Mouse (Mus musculus) inflammation-experienced regulatory T-cells (primary cell): Measurements from ENCODE around the gene Olfr90. TPM values are rescaled to one million over a fixed set of nuclear protein-coding genes. Genes with fewer than 3 reads are reported as not detected.

Source experiments
- polyA plus RNA-seq, 2 experiments: library from polyadenylated mRNA; unstranded; fragments of 100-300 nt; shearing (Covaris generic); gene quantifications; one replicate each; pipeline ENCODE4 v1.2.1; 2017

Olfr90 gene
- under 1 TPM; 0.16 to 0.42 TPM for polyA plus RNA-seq

DNA sequence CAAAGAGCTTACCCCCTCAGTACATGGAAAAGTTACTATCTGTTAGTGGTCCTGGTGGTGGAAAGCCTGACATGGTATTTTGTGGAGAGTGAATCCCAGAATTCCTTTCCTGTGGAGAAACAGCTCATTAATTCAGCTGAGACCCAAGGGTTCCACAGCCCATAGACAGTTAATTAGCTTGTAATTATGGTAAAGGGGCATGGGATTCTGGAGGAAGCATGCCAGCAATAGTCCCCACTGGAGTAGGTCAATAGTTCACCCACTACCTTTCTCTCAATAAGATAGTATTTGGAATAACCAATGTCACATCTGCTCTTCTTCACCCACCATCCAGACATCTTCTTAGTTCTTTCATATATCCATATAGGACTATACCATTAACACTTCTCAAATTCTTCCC, at the start of gene Olfr90:
Olfr90 (minus strand) TSS at position 101 of the 400 bp plus-strand sequence.

DNA sequence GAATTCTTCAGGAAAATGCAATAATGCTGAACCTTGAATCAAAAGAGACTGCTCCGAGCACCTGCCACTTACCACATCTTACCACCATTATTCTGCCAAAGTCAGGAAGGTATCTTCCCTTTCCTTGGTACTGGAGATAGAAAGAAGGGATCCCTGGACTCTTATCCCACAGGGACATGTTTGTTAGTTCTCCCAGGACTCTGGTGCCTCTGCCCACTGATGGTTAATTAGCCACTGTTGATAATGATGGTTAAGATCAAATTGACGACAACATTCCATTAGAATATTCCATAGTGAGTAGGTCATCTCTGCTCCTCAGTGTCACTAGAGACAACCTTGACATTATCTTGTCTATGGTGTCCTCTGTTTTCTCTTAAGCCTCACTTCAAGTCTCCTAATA, 31.7 kb upstream of the Olfr90 start, which contains the start of gene Olfr92:
Olfr92 (minus strand) TSS at position 101 of the 400 bp plus-strand sequence.

DNA sequence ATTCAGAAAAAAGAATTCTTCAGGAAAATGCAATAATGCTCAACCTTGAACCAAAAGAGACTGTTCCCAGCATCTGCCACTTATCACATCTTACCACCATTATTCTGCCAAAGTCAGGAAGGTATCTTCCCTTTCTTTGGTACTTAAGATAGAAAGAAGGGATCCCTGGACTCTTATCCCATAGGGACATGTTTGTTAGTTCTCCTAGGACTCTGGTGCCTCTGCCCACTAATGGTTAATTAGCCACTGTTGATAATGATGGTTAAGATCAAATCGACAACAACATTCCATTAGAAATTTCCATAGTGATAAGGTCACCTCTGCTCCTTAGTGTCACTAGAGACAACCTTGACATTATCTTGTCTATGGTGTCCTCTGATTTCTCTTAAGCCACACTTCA, 9.9 kb upstream of the Olfr90 start, which contains the start of gene Olfr91:
Olfr91 (minus strand) TSS at position 101 of the 400 bp plus-strand sequence.

DNA sequence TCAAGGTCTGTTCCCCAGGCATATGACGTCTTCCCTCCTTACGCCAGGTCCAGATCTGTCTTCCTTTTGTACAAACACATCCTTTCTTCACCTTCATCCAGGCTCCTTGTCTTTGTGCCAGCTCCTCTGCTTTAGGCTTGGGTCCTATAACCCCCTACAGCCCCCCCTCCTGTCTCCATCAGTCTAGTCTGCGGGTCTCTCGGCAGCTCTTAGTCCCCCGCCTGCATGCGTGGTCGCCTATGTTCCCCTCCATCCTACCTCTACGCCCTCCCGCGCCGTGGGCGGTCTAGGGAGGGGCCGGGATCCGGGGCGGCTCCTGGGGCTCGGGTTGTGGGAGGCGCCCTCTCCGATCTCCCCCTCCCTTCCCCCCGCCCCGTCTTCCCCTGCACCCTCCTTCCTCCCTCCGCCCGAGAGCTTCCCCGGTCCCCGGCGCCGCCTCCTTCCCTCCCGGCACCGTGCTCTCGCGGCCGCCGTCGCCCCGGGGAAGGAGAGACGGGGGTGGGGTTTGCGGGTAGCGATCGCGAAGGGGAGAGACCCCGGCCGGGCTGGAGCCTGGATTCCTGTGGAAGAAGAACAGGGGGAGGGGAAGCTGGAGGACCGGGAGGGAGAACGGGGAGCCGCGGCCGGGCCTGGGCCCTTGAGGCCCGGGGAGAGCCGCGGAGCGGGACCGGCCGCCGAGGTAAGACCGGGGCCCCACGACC, 42.5 kb downstream of the Olfr90 start, which contains the start of gene Gabbr1:
Gabbr1 (plus strand) TSS at position 356 of the 701 bp plus-strand sequence.

Other genes starting within 250 kb of the Olfr90 start
- under 1 TPM; 0.17 to 0.28 TPM for gene Trim15, start 221.3 kb downstream of the Olfr90 start, polyA plus RNA-seq
- under 1 TPM; 0.18 to 0.42 TPM for gene Trim10, start 218.9 kb downstream of the Olfr90 start, polyA plus RNA-seq
- not detected for gene Trim40, start 198.4 kb downstream of the Olfr90 start, polyA plus RNA-seq
- gene Trim31, start 190.4 kb downstream of the Olfr90 start, polyA plus RNA-seq: under 1 TPM; 0.10 to 0.45 TPM
- gene Rnf39, start 145.6 kb downstream of the Olfr90 start, polyA plus RNA-seq: under 1 TPM; 0.17 to 0.95 TPM
- 100 to 1,000 TPM; 151 to 165 TPM for gene Ppp1r11, start 136.8 kb downstream of the Olfr90 start, polyA plus RNA-seq
- gene Znrd1, start 129.9 kb downstream of the Olfr90 start, polyA plus RNA-seq: 10 to 100 TPM; 84.9 to 90.5 TPM
- gene Znrd1as, start 129.9 kb downstream of the Olfr90 start, polyA plus RNA-seq: 1 to 10 TPM; 4.4 to 5.6 TPM
- gene 2410137M14Rik, start 107.3 kb downstream of the Olfr90 start, polyA plus RNA-seq: not detected
- gene H2-M5, start 99.0 kb downstream of the Olfr90 start, polyA plus RNA-seq: under 1 TPM in 1 of 2 experiments, not detected in 1; 0.70 TPM
- gene Zfp57, start 87.3 kb downstream of the Olfr90 start, polyA plus RNA-seq: under 1 TPM; 0.11 to 0.60 TPM
- gene Mog, start 65.1 kb downstream of the Olfr90 start, polyA plus RNA-seq: not detected
- gene Gabbr1, start 42.5 kb downstream of the Olfr90 start, polyA plus RNA-seq: 10 to 100 TPM in 1 of 2 experiments, 1 to 10 TPM in 1; 8.3 to 13.7 TPM
- gene Olfr91, start 9.8 kb upstream of the Olfr90 start, polyA plus RNA-seq: under 1 TPM; 0.10 to 0.13 TPM
- gene Olfr92, start 31.6 kb upstream of the Olfr90 start, polyA plus RNA-seq: under 1 TPM in 1 of 2 experiments, not detected in 1; 0.13 TPM
- gene Olfr93, start 73.0 kb upstream of the Olfr90 start, polyA plus RNA-seq: not detected
- gene Ubd, start 105.4 kb upstream of the Olfr90 start, polyA plus RNA-seq: 1 to 10 TPM in 1 of 2 experiments, under 1 TPM in 1; 0.17 to 2.7 TPM
- gene Olfr94, start 112.5 kb upstream of the Olfr90 start, polyA plus RNA-seq: not detected
- not detected for gene Olfr95, start 124.6 kb upstream of the Olfr90 start, polyA plus RNA-seq
- under 1 TPM; 0.19 to 0.78 TPM for gene Olfr96, start 131.6 kb upstream of the Olfr90 start, polyA plus RNA-seq
- gene Olfr97, start 148.8 kb upstream of the Olfr90 start, polyA plus RNA-seq: not detected
- gene Olfr98, start 175.2 kb upstream of the Olfr90 start, polyA plus RNA-seq: under 1 TPM in 1 of 2 experiments, not detected in 1; 0.33 TPM
- gene H2-M3, start 181.7 kb upstream of the Olfr90 start, polyA plus RNA-seq: 100 to 1,000 TPM; 103 to 115 TPM
- gene Olfr99, start 195.0 kb upstream of the Olfr90 start, polyA plus RNA-seq: 1 to 10 TPM; 2.4 to 4.4 TPM
- under 1 TPM in 1 of 2 experiments, not detected in 1; 0.34 TPM for gene Olfr101, start 215.8 kb upstream of the Olfr90 start, polyA plus RNA-seq
- 1 to 10 TPM in 1 of 2 experiments, under 1 TPM in 1; 0.46 to 1.3 TPM for gene Olfr102, start 228.6 kb upstream of the Olfr90 start, polyA plus RNA-seq